In the genomic region with DNA sequence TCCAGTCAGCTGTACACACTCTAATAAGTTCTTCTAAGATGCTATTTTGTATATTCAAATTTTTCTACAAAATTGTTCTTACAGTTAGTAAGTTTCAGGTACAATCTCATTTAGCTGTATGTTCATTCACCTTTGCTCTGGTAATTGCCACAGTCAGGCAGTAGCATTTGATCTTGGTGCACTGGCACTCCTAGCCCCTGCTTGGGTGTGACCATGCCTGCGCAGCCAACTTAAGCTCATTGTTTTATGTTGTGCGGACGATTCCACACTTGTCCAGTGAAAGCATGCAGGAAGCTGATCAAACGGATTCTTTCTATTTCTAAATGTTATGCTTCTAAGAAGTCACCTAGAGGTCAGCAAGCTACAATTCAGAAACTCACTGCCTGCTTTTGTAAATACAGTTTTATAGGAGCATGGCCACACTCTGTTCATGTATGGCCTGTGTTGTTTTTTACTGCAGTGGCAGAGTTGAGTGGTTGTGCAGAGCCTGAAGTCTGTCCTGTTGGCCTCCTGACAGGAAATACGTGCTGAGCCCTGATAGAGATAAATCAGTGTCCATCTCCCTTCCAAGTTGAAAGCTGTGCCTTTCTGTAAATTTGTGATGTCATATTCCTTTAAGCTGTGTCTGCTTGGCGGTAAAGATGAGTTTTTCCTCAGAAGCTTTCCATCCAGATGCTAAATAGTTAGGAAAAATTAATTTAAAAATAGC, we compare ENCODE assay signal across 28 mouse cellular contexts. TPM values are rescaled to one million over a fixed set of nuclear protein-coding genes. Genes with fewer than 3 reads are reported as not detected.
A peak's percentile ranks its signal among the peaks of the same experiment; 100 is the strongest.
DNase-seq lines count a peak whose midpoint lies in the region; ATAC-seq and TF ChIP-seq lines count a peak whose summit lies in the region.
"Had no signal": no experiment of that assay in that cellular context is flagged by ENCODE, and none has a peak within 500 bp of the region (broad histone marks: within the 10 kb centered on the region; RNA-seq: fewer than 3 reads in every experiment).

No protein-coding gene starts in this region.

- no peak for TF ChIP-seq POLR2A in lung, adult 2 months (IDR thresholded peaks at IDR 0.05; ENCODE audit: borderline replicate concordance, extremely low read depth, low read depth, low read length)

- H3K27me3 ChIP-seq in heart, postnatal 0 days (ENCODE audit: control insufficient read depth, insufficient read depth, low read length): no peaks in the 10 kb centered on the region
- H3K27me3 ChIP-seq in heart, embryonic 10.5 days (ENCODE audit: insufficient read depth, poor library complexity, severe bottlenecking): no peaks in the 10 kb centered on the region
- no peaks in the 10 kb centered on the region for H3K27me3 ChIP-seq in lung, embryonic 14.5 days (ENCODE audit: insufficient read depth, low read length)
- no peaks in the 10 kb centered on the region for H3K27me3 ChIP-seq in stomach, embryonic 16.5 days (ENCODE audit: control insufficient read depth, insufficient read depth, low read length)
- no peaks in the 10 kb centered on the region for H3K27me3 ChIP-seq in stomach, postnatal 0 days (ENCODE audit: control insufficient read depth, insufficient read depth, low read length)
- H3K27me3 ChIP-seq: CH12.LX; embryonic facial prominence, embryonic 15.5 days; forebrain, embryonic 12.5 days; midbrain, embryonic 13.5 days; stomach, embryonic 15.5 days had no signal

- peaks cover 4% of the 10 kb centered on the region; the same call in 1 of the 2 replicates for H3K4me1 ChIP-seq in heart, postnatal 0 days (ENCODE audit: control insufficient read depth, insufficient read depth)
- peaks cover 7% of the 10 kb centered on the region; the same call in 1 of the 2 replicates for H3K4me1 ChIP-seq in heart, embryonic 10.5 days
- no peaks in the 10 kb centered on the region for H3K4me1 ChIP-seq in lung, embryonic 14.5 days (ENCODE audit: insufficient read depth)
- H3K4me1 ChIP-seq in lung, adult 2 months (ENCODE audit: control insufficient read depth, insufficient read depth, low read length): peaks cover 9% of the 10 kb centered on the region
- H3K4me1 ChIP-seq in stomach, embryonic 16.5 days (ENCODE audit: control insufficient read depth, insufficient read depth, low read length): peaks cover 5% of the 10 kb centered on the region
- H3K4me1 ChIP-seq in stomach, postnatal 0 days (replicated peaks; ENCODE audit: control insufficient read depth, insufficient read depth): 0 out of 2 replicates have a peak, but pooled peaks cover 2% of the 10 kb centered on the region
- H3K4me1 ChIP-seq: embryonic facial prominence, embryonic 15.5 days; forebrain, embryonic 12.5 days; midbrain, embryonic 13.5 days; stomach, embryonic 15.5 days had no signal

- TF ChIP-seq CTCF in heart, postnatal 0 days (IDR thresholded peaks at IDR 0.05; ENCODE audit: low read depth): no peak
- TF ChIP-seq CTCF in lung, embryonic 14.5 days (IDR thresholded peaks at IDR 0.05; ENCODE audit: low read depth): no peak
- no peak for TF ChIP-seq CTCF in lung, adult 2 months (IDR thresholded peaks at IDR 0.05; ENCODE audit: insufficient read depth, low read length)
- no peak for TF ChIP-seq CTCF in stomach, postnatal 0 days (IDR thresholded peaks at IDR 0.05; ENCODE audit: low read depth)

- WGBS in heart, postnatal 0 days: 38% methylated on average over 6 of the region's 6 CpGs
- WGBS in heart, embryonic 10.5 days: 54% methylated on average over 6 of the region's 6 CpGs
- WGBS in lung, embryonic 14.5 days: 27% methylated on average over 6 of the region's 6 CpGs
- WGBS in lung, adult 2 months: 35% methylated on average over 6 of the region's 6 CpGs
- 25% methylated on average over 6 of the region's 6 CpGs for WGBS in stomach, embryonic 16.5 days
- WGBS in stomach, postnatal 0 days: 17% methylated on average over 6 of the region's 6 CpGs

- H3K4me2 ChIP-seq in heart, postnatal 0 days (ENCODE audit: low read depth, low read length): no peak overlapping the region
- no peak overlapping the region for H3K4me2 ChIP-seq in lung, embryonic 14.5 days
- no peak overlapping the region for H3K4me2 ChIP-seq in stomach, embryonic 16.5 days (ENCODE audit: low read depth, low read length)
- H3K4me2 ChIP-seq in stomach, postnatal 0 days (replicated peaks; ENCODE audit: low read depth): no peak overlapping the region
- H3K4me2 ChIP-seq: embryonic facial prominence, embryonic 15.5 days; forebrain, embryonic 12.5 days; midbrain, embryonic 13.5 days; stomach, embryonic 15.5 days had no signal

- H3K9me3 ChIP-seq in heart, postnatal 0 days (replicated peaks; ENCODE audit: control insufficient read depth, low read length): no peaks in the 10 kb centered on the region
- H3K9me3 ChIP-seq in heart, embryonic 10.5 days: no peaks in the 10 kb centered on the region
- no peaks in the 10 kb centered on the region for H3K9me3 ChIP-seq in lung, embryonic 14.5 days (ENCODE audit: low read depth, low read length)
- H3K9me3 ChIP-seq in stomach, embryonic 16.5 days (replicated peaks; ENCODE audit: control insufficient read depth, low read length): no peaks in the 10 kb centered on the region
- H3K9me3 ChIP-seq in stomach, postnatal 0 days (ENCODE audit: control insufficient read depth, low read length): no peaks in the 10 kb centered on the region
- H3K9me3 ChIP-seq: embryonic facial prominence, embryonic 10.5 days; embryonic facial prominence, embryonic 15.5 days; forebrain, embryonic 12.5 days; midbrain, embryonic 13.5 days; stomach, embryonic 15.5 days had no signal

- no peak overlapping the region for H3K4me3 ChIP-seq in heart, postnatal 0 days (ENCODE audit: low read depth, low read length)
- no peak overlapping the region for H3K4me3 ChIP-seq in heart, embryonic 10.5 days
- no peak overlapping the region for H3K4me3 ChIP-seq in lung, embryonic 14.5 days (ENCODE audit: low read depth, low read length)
- H3K4me3 ChIP-seq in lung, adult 2 months (replicated peaks; ENCODE audit: extremely low read depth, low read depth, low read length): no peak overlapping the region
- no peak overlapping the region for H3K4me3 ChIP-seq in stomach, embryonic 16.5 days (replicated peaks; ENCODE audit: low read length)
- no peak overlapping the region for H3K4me3 ChIP-seq in stomach, postnatal 0 days (ENCODE audit: low read depth, low read length)
- H3K4me3 ChIP-seq: embryonic facial prominence, embryonic 10.5 days; embryonic facial prominence, embryonic 15.5 days; forebrain, embryonic 12.5 days; midbrain, embryonic 13.5 days; stomach, embryonic 15.5 days had no signal

- peaks cover 40% of the 10 kb centered on the region for H3K36me3 ChIP-seq in heart, postnatal 0 days (replicated peaks; ENCODE audit: control insufficient read depth, insufficient read depth, low read length)
- H3K36me3 ChIP-seq in heart, embryonic 10.5 days: no peaks in the 10 kb centered on the region
- peaks cover 8% of the 10 kb centered on the region; the same call in 1 of the 2 replicates for H3K36me3 ChIP-seq in lung, embryonic 14.5 days (ENCODE audit: insufficient read depth)
- no peaks in the 10 kb centered on the region for H3K36me3 ChIP-seq in stomach, embryonic 16.5 days (ENCODE audit: control insufficient read depth, insufficient read depth, low read length)
- no peaks in the 10 kb centered on the region for H3K36me3 ChIP-seq in stomach, postnatal 0 days (ENCODE audit: control insufficient read depth, insufficient read depth, low read length)
- H3K36me3 ChIP-seq: embryonic facial prominence, embryonic 10.5 days; embryonic facial prominence, embryonic 15.5 days; forebrain, embryonic 12.5 days; stomach, embryonic 15.5 days had no signal

- ATAC-seq in heart, postnatal 0 days (ENCODE audit: insufficient read depth, low read depth): peak; percentile 33; the same call in 1 of the 2 replicates
- no peak for ATAC-seq in lung, embryonic 14.5 days (ENCODE audit: insufficient read depth)
- no peak for ATAC-seq in stomach, embryonic 16.5 days (ENCODE audit: insufficient read depth, low FRiP score)
- ATAC-seq in stomach, postnatal 0 days (ENCODE audit: low FRiP score, low TSS enrichment): no peak
- ATAC-seq: forebrain, postnatal 0 days; hindbrain, embryonic 16.5 days; midbrain, embryonic 13.5 days had no signal

- no peak for TF ChIP-seq EP300 in heart, postnatal 0 days (IDR thresholded peaks at IDR 0.05; ENCODE audit: low read depth)
- no peak for TF ChIP-seq EP300 in stomach, postnatal 0 days (optimal IDR thresholded peaks at IDR 0.05)

- peak; percentile 82 for DNase-seq in heart, adult 11 months
- no peak for DNase-seq in heart, adult 18-20 months
- DNase-seq in heart, postnatal 0 days (ENCODE audit: low spot score): no peak
- no peak for DNase-seq in heart, embryonic 10.5 days (ENCODE audit: low spot score)
- peak; percentile 55 for DNase-seq in lung, embryonic 14.5 days
- DNase-seq in lung, adult 2 months: no peak
- no peak for DNase-seq in stomach, postnatal 0 days (ENCODE audit: low spot score)
- DNase-seq: adrenal gland, postnatal 10 days; cerebellum, adult 8-10 months; cerebellum, postnatal 25 days; forebrain, postnatal 0 days; gastrocnemius, postnatal 10 days; heart, postnatal 14 days; kidney, postnatal 10 days; liver; right cerebral cortex, postnatal 25 days; thymus, adult 18-20 months; thymus, postnatal 25 days had no signal

- no peak overlapping the region for H3K9ac ChIP-seq in heart, postnatal 0 days (replicated peaks; ENCODE audit: low read depth, low read length)
- H3K9ac ChIP-seq in lung, embryonic 14.5 days: no peak overlapping the region
- H3K9ac ChIP-seq in stomach, embryonic 16.5 days (ENCODE audit: low read length): no peak overlapping the region
- no peak overlapping the region for H3K9ac ChIP-seq in stomach, postnatal 0 days (ENCODE audit: low read length)
- H3K9ac ChIP-seq: embryonic facial prominence, embryonic 15.5 days; forebrain, embryonic 12.5 days; forebrain, postnatal 0 days; liver, embryonic 14.5 days; midbrain, embryonic 13.5 days; stomach, embryonic 15.5 days had no signal

- peak overlapping the region; percentile 9 for H3K27ac ChIP-seq in heart, postnatal 0 days (ENCODE audit: low read depth)
- no peak overlapping the region for H3K27ac ChIP-seq in heart, embryonic 10.5 days
- no peak overlapping the region; the same call in 1 of the 2 replicates for H3K27ac ChIP-seq in lung, embryonic 14.5 days (ENCODE audit: low read depth)
- 0 out of 2 replicates have a peak overlapping the region, but pooled peaks have one; percentile 29 for H3K27ac ChIP-seq in stomach, embryonic 16.5 days (ENCODE audit: low read length)
- no peak overlapping the region for H3K27ac ChIP-seq in stomach, postnatal 0 days (replicated peaks)
- H3K27ac ChIP-seq: embryonic facial prominence, embryonic 10.5 days; embryonic facial prominence, embryonic 15.5 days; forebrain, embryonic 12.5 days; liver, embryonic 14.5 days; macrophage; midbrain, embryonic 13.5 days; stomach, embryonic 15.5 days had no signal

RNA-seq across cellular contexts. Expression of gene Tdrd7, which starts 25.4 kb away (rescaled TPM):
- 10 to 100 TPM; 11.0 to 12.3 TPM for total RNA-seq in heart, adult 18-20 months (2021)
- 18.7 and 45.8 TPM in 2 replicates for total RNA-seq in heart, postnatal 0 days (2014; rRNA removed; ENCODE audit: low replicate concordance)
- 13.1 and 17.3 TPM in 2 replicates for polyA plus RNA-seq in heart, postnatal 0 days (2015; fragmentation: Nextera tagmentation; extraction: Ambion mirVana)
- 15.0 and 15.1 TPM in 2 replicates for polyA plus RNA-seq in heart, embryonic 10.5 days (2016; fragmentation: Nextera tagmentation; extraction: Ambion mirVana)
- polyA plus RNA-seq in lung, embryonic 14.5 days (2014; fragmentation: Nextera tagmentation; extraction: Ambion mirVana): 15.8 and 17.0 TPM in 2 replicates
- 12.6 and 19.1 TPM in 2 replicates for polyA plus RNA-seq in lung, adult 2 months (2012; rRNA removed)
- polyA plus RNA-seq in stomach, embryonic 16.5 days (2015; fragmentation: Nextera tagmentation; extraction: Ambion mirVana): 22.6 and 24.5 TPM in 2 replicates
- 24.9 and 25.1 TPM in 2 replicates for polyA plus RNA-seq in stomach, postnatal 0 days (2015; fragmentation: Nextera tagmentation; extraction: Ambion mirVana)

RNA-seq across cellular contexts. Expression of gene Tmod1, which starts 48.2 kb away (rescaled TPM):
- 100 to 1,000 TPM; 228 to 259 TPM for total RNA-seq in heart, adult 18-20 months (2021)
- total RNA-seq in heart, postnatal 0 days (2014; rRNA removed; ENCODE audit: low replicate concordance): 127 and 163 TPM in 2 replicates
- polyA plus RNA-seq in heart, postnatal 0 days (2015; fragmentation: Nextera tagmentation; extraction: Ambion mirVana): 220 and 224 TPM in 2 replicates
- 132 and 215 TPM in 2 replicates for polyA plus RNA-seq in heart, embryonic 10.5 days (2016; fragmentation: Nextera tagmentation; extraction: Ambion mirVana)
- polyA plus RNA-seq in lung, embryonic 14.5 days (2014; fragmentation: Nextera tagmentation; extraction: Ambion mirVana): 2.0 and 5.0 TPM in 2 replicates
- polyA plus RNA-seq in lung, adult 2 months (2012; rRNA removed): 17.1 and 22.3 TPM in 2 replicates
- 5.5 and 16.2 TPM in 2 replicates for polyA plus RNA-seq in stomach, embryonic 16.5 days (2015; fragmentation: Nextera tagmentation; extraction: Ambion mirVana)
- 3.2 and 3.4 TPM in 2 replicates for polyA plus RNA-seq in stomach, postnatal 0 days (2015; fragmentation: Nextera tagmentation; extraction: Ambion mirVana)

Comparison
In these comparisons a context has a peak if more than half of its experiments do, and no peak if none do; other contexts are left out.
1. DNase-seq: peak in heart, adult 11 months (single experiment) and lung, embryonic 14.5 days (single experiment); none in heart, adult 18-20 months (0 of 2), heart, postnatal 0 days (single experiment), heart, embryonic 10.5 days (single experiment), lung, adult 2 months (single experiment) and stomach, postnatal 0 days (single experiment).
2. H3K27ac ChIP-seq: peak in heart, postnatal 0 days (single experiment) and stomach, embryonic 16.5 days (single experiment); none in heart, embryonic 10.5 days (single experiment), lung, embryonic 14.5 days (single experiment) and stomach, postnatal 0 days (single experiment).